Mouse (Mus musculus) lung, adult 2 months (tissue): ENCODE measurements around the gene Gpld1.

ENCODE experiments used
- CTCF ChIP-seq: fragments of 200-500 bp; IDR thresholded peaks from 2 replicates; pipeline ENCODE4 v1.5.1; 2011; ENCODE audit warnings: mild to moderate bottlenecking, low read length, control low read depth; ENCODE audit not compliant: insufficient read depth
- POLR2A ChIP-seq: fragments of 200-500 bp; IDR thresholded peaks from 2 replicates; pipeline ENCODE4 v1.6.1; 2011; ENCODE audit warnings: low read depth, mild to moderate bottlenecking, control low read depth, low read length, borderline replicate concordance; ENCODE audit errors: extremely low read depth

DNA sequence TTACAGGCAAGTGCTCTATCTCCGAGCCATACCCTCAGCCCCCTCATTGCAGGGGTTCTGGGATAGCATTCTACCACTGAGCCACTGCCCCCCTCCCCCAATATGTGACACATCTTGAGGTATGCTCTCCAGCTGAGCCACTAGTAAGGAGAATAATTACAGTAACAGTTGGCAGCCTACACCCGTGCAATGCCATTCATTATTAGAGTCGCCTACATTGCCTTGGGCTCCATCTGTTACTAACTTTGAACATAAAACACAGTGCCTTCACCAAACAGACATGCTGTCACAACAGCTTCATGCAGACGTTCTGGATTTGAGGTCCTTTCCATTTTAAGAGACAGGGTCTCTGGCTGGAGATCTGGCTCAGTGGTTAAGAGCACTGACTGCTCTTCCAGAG lies 33.4 kb downstream of the Gpld1 start:
- TF ChIP-seq POLR2A (no peak), CTCF (no peak)
